Mouse (Mus musculus): ENCODE results near the gene Galnt7.

Gene Galnt7

GRCm38 (mm10) chr8:57652456-57653055, at the start of gene Galnt7:
TSS of gene Galnt7 (minus strand) at chr8:57653032.
- peak; percentile 82 for DNase-seq (ENCODE audit: extremely low spot score, low spot score)

DNA sequence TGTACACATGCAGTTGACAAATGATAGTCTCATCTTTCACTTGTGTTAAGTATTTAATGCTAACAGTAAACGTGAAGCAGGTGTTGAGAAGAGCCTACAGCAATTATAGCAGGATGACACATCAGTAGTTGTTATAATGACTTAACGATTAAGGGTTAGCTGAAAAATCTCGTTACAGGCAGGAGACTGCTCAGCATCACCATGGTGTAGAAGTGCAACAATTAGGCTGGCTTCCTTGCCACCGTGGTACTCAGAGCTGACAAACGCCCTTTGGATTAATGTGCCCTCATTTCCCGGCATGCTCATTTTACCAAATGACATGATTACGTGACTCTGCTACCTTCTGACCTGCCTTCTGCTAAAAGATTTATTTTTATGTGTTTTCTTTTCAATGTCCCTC, 35.8 kb upstream of the Galnt7 start:
- DNase-seq (ENCODE audit: extremely low spot score, low spot score): no peak

GRCm38 (mm10) chr8:57685803-57686202, 33.0 kb upstream of the Galnt7 start:
- DNase-seq (ENCODE audit: extremely low spot score, low spot score): no peak

- DNase-seq (ENCODE audit: extremely low spot score, low spot score): no peak
Observed at GRCm38 (mm10) chr8:57680044-57680443, 27.2 kb upstream of the Galnt7 start.

GRCm38 (mm10) chr8:57664121-57664520, 11.3 kb upstream of the Galnt7 start:
- DNase-seq (ENCODE audit: extremely low spot score, low spot score): no peak

GRCm38 (mm10) chr8:57660019-57660418, 7.2 kb upstream of the Galnt7 start:
- no peak for DNase-seq (ENCODE audit: extremely low spot score, low spot score)

DNA sequence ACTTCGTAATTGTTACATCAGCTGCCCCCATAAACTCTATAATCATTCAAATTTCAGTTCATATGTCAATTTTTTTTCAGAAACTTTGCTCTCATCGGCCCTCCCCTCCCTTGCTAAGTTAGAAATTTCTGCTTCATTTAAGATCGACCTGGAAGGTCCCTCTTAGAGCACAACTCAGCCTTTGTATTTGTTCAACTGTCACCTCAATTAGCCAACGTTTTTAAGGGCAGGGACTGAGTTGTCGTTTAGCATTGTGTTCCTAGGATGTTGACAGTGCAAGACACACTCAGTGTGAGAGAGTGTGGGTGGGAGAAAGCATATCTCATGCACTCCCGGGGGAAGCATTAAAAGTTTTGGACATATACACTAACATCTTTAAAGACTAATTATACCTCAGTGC, 3.6 kb upstream of the Galnt7 start:
- no peak for DNase-seq (ENCODE audit: extremely low spot score, low spot score)

- DNase-seq (ENCODE audit: extremely low spot score, low spot score): no peak
Observed at GRCm38 (mm10) chr8:57654146-57654545, 1.3 kb upstream of the Galnt7 start.

DNA sequence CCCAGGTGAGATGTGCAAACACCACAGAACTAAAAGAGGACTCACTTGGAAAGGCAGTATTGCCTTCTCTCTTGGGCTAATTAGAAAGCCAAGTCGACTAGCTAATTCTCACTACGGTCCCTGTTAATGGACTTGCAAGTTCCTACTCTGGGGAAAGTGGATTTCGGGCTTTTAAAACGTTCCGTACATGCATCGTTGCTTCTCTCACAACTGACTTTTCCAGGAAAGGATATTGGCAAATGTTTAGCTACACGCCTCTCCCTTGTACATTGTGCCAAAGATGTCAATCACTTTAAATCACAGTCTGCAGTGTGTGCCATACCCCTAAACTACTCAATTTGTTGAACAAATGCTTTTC, 915 bp upstream of the Galnt7 start:
- no peak for DNase-seq (ENCODE audit: extremely low spot score, low spot score)

- DNase-seq (ENCODE audit: extremely low spot score, low spot score): peak; percentile 68
Observed at GRCm38 (mm10) chr8:57653056-57653767, 380 bp upstream of the Galnt7 start.

GRCm38 (mm10) chr8:57651689-57652455, 960 bp downstream of the Galnt7 start:
- DNase-seq (ENCODE audit: extremely low spot score, low spot score): peak; percentile 84

DNA sequence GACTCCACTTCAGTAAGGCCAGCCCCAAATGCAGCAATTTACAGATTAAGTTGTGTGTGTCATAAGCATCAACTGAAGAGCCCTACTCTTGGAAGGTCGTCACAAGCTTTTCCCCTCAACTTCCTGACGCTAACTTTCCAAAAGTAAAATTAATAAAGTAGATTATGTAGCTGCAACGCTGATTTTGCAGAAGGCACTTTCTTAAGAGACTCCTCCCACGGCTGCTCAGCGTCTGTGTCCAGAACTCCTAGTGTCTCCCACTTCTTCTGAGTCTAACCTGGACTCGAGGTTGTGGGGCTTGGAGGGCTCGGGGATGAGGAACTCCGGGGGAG, 1.5 kb downstream of the Galnt7 start:
- no peak for DNase-seq (ENCODE audit: extremely low spot score, low spot score)

GRCm38 (mm10) chr8:57650216-57650615, 2.6 kb downstream of the Galnt7 start:
- no peak for DNase-seq (ENCODE audit: extremely low spot score, low spot score)

DNA sequence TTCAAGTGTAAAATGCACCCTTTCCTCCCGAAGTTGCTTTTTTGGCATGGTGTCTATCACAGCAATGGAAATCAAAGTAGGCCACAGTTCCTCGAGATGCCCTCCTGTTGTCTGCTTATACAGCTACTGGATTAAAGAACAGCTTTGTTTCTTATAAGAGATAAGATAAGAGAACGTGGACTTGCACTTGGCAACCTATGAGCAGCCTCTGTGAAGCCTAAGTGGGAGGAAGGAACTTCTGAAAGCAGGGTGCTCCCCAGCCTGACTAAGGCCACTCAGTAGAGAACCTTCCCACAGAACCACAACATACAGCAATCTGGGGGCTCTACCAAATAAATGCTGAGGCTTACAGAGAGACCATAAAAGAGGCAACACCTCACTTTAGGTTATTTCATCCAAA, 5.3 kb downstream of the Galnt7 start:
- no peak for DNase-seq (ENCODE audit: extremely low spot score, low spot score)

- DNase-seq (ENCODE audit: extremely low spot score, low spot score): no peak
Observed at GRCm38 (mm10) chr8:57644281-57644680, 8.6 kb downstream of the Galnt7 start.

DNA sequence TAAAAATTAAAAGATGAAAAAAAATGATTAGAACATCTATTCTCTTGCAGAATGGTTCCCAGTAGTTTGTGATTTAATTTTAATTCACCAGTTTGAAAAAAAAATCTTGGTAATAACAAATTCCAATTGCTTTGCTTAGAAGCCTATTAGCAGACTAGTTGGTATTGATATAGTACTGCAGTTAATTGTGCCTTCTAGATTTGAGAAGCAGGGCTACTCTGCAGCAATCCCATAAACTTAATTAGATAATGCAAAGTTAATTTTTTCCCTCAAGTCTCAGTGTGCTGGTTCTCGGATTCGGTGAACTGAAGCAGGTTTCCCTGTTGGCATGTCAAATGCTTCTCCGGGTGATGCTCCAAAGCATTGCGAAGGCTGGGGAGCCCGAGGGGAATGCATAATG, 10.1 kb downstream of the Galnt7 start:
- no peak for DNase-seq (ENCODE audit: extremely low spot score, low spot score)

DNA sequence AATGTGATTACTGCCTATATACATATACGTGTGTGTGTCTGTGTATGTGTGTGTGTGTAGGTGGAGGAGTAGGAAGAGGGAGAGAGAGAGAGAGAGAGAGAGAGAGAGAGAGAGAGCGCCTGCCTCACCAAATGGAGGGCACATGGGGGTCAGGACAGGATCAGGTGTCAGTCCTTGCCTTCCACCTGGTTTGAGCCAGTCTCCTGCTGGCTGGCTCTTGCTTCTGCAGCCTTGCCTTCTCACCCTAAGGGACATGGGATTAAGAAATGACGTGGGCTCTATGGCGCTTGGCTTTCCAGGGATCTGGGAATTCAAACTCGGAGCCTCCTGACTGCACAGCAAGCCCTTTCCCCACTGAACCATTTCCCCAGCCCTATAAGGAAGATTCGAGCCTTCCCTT, 13.9 kb downstream of the Galnt7 start:
- no peak for DNase-seq (ENCODE audit: extremely low spot score, low spot score)

GRCm38 (mm10) chr8:57637599-57638280, 15.1 kb downstream of the Galnt7 start:
- DNase-seq (ENCODE audit: extremely low spot score, low spot score): no peak

- no peak for DNase-seq (ENCODE audit: extremely low spot score, low spot score)
Observed at GRCm38 (mm10) chr8:57636698-57637097, 16.1 kb downstream of the Galnt7 start.

DNA sequence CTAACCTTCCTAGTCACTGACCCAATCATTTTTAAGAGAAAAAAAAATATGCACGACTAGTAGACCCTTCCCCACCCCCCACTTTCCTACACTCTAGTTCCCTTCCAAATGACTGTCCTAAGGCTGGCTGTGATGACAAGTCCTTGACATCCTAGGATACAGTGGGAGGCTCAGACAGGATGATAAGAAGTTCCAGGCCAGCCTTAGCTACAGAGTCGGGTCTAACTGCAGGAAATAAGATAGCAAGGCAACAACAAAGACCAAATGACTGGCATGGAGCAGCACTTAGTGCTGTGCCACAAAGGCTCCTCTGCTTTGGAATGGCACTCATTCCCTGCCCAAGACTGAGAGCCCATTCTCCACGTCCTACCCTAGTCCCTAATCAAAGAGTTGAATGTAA, 16.6 kb downstream of the Galnt7 start:
- no peak for DNase-seq (ENCODE audit: extremely low spot score, low spot score)

GRCm38 (mm10) chr8:57631780-57632179, 21.1 kb downstream of the Galnt7 start:
- DNase-seq (ENCODE audit: extremely low spot score, low spot score): no peak

DNA sequence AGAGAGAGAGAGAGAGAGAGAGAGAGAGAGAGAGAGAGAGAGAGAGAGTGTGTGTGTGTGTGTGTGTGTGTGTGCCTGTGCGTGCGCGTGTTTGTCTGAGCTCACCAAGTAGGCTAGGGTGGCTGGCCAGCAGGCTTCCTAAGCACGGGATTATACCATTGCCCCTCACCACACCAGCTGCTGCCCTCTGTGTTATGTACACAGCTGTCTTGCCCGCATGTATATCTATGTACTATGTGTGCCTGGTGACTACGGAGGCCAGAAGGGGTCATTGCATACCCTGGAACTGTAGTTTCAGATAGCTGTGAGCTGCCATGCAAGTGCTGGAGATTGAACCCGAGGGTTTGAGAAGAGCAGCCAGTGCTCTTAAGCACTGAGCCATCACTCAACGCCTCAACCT, 22.7 kb downstream of the Galnt7 start:
- no peak for DNase-seq (ENCODE audit: extremely low spot score, low spot score)

Data from neural tube, embryonic 10.5 days (tissue).